Mouse (Mus musculus) thymus, adult 2 months (tissue): ENCODE measurements around the gene Iqcj.

ENCODE experiments used
- CTCF ChIP-seq: fragments of 200-500 bp; IDR thresholded peaks from 2 replicates; pipeline ENCODE4 v1.5.1; 2012; ENCODE audit warnings: mild to moderate bottlenecking, control low read depth, low read length, moderate library complexity, borderline replicate concordance; ENCODE audit not compliant: control insufficient read depth, poor library complexity, insufficient read depth; ENCODE audit errors: extremely low read depth
- POLR2A ChIP-seq: fragments of 200-500 bp; IDR thresholded peaks from 2 replicates; pipeline ENCODE4 v1.6.1; 2012; ENCODE audit warnings: mild to moderate bottlenecking, low read length, control low read depth, moderate library complexity; ENCODE audit not compliant: control insufficient read depth, poor library complexity, insufficient read depth; ENCODE audit errors: extremely low read depth

DNA sequence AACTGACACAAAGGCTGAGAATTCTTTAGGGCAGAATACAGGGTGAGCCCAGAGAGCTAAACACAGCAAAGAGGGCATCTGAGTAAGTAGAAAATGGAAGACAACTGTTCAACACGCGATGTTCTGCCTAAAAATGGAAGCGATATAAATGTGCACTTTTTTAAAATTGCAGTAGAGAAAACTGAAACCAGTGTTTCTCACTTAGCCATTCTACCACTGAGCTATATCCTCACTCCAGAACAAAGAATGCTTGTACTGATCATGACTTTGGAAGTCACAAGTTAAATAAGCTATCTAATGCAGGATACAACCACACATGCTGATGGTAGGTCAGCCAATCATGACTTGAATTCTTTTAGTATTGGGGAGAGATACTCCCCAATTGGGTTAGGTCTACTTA, 30.5 kb upstream of the Iqcj start:
- no peak for TF ChIP-seq CTCF
- no peak for TF ChIP-seq POLR2A
